8 mouse cellular contexts compared by ENCODE assay signal in the genomic region with DNA sequence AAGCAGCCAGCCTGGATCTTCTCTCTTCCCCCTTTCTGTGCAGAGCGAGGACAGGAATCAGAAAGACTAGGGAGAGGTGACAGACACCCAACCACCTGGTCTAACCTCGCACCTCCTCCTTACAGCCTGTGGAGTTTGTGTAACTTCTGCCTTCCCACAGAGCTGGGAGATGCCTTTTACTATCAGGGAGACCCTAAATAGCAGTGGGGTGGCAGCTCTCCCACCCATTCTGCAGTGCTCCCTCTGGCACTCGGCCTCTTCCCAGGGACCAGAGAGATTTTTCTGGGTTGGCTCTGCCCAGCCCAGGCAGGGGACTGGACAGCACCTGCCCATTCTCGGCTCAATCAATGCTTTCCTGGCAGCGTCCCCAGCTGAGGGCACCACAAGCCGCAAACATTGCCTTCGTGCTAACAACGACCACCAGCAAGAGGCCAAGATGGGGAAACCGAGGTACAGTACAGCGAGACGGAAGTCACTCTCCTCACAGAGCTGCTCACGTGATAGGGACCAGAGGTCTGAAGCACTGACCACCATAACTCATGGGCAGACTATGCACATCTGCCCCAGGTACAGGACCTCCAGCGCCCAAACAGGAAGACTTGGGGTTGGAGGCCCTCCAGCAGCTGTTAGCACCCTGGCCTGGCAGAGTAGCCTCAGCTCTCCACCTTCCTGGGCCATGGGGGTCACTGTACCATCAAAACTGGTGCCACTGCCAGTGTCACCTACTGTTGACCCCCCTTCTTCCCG. TPM values are rescaled to one million over a fixed set of nuclear protein-coding genes. Genes with fewer than 3 reads are reported as not detected.
DNase-seq lines count a peak whose midpoint lies in the region; ATAC-seq lines count a peak whose summit lies in the region.

No protein-coding gene starts in this region.

- WGBS in hindbrain, embryonic 11.5 days = 73% methylated on average over 14 of the region's 14 CpGs

- H3K4me1 ChIP-seq in hindbrain, embryonic 11.5 days (replicated peaks; ENCODE audit: control insufficient read depth, insufficient read depth, low read length) = peaks cover 26% of the 10 kb centered on the region

- peak overlapping the region; percentile 22; the same call in 1 of the 2 replicates for H3K4me3 ChIP-seq in hindbrain, embryonic 11.5 days (ENCODE audit: low read depth, low read length)

- no peaks in the 10 kb centered on the region for H3K27me3 ChIP-seq in hindbrain, embryonic 11.5 days (ENCODE audit: control insufficient read depth, insufficient read depth, low read length)

- peak; percentile 37 for DNase-seq in adrenal gland, postnatal 10 days
- DNase-seq in adrenal gland, postnatal 25 days = no peak
- peak; percentile 60 for DNase-seq in right cerebral cortex, adult 18-20 months
- DNase-seq in right cerebral cortex, postnatal 25 days = no peak
- DNase-seq in hindbrain, embryonic 11.5 days (ENCODE audit: low spot score) = no peak
- no peak for DNase-seq in ovary, postnatal 10 days (ENCODE audit: low spot score)
- no peak for DNase-seq in lung, postnatal 36 days

- peak; percentile 26; the same call in 1 of the 2 replicates for ATAC-seq in hindbrain, embryonic 11.5 days (ENCODE audit: low FRiP score)
- peak; percentile 5; the same call in 1 of the 2 replicates for ATAC-seq in megakaryocyte, adult 5-6 weeks (ENCODE audit: poor library complexity, severe bottlenecking)

- peak overlapping the region; percentile 75 for H3K27ac ChIP-seq in hindbrain, embryonic 11.5 days (ENCODE audit: low read depth, low read length)

- H3K9me3 ChIP-seq in hindbrain, embryonic 11.5 days (ENCODE audit: control insufficient read depth, low read length) = no peaks in the 10 kb centered on the region

- H3K9ac ChIP-seq in hindbrain, embryonic 11.5 days (ENCODE audit: low read depth, low read length) = no peak overlapping the region

- peak overlapping the region; percentile 27 for H3K4me2 ChIP-seq in hindbrain, embryonic 11.5 days (replicated peaks; ENCODE audit: low read depth, low read length)

- no peaks in the 10 kb centered on the region; the same call in 1 of the 2 replicates for H3K36me3 ChIP-seq in hindbrain, embryonic 11.5 days (ENCODE audit: control insufficient read depth, insufficient read depth, low read length)

RNA-seq across cellular contexts. Expression of a gene that starts 10.5 kb away (rescaled TPM):
- 100 to 1,000 TPM in 1 of 2 experiments, 10 to 100 TPM in 1; 84.4 to 113 TPM for total RNA-seq in adrenal gland, postnatal 10 days (2021)
- total RNA-seq in adrenal gland, postnatal 25 days (2021) = 79.9 and 117 TPM in 2 replicates
- polyA plus RNA-seq in hindbrain, embryonic 11.5 days (2014; fragmentation: Nextera tagmentation; extraction: Ambion mirVana) = 32.2 and 36.6 TPM in 2 replicates
- total RNA-seq in megakaryocyte, adult 5-6 weeks (2015) = 35.0 and 47.6 TPM in 2 replicates
- 36.2 and 36.5 TPM in 2 replicates for total RNA-seq in megakaryocyte, adult 5-6 weeks (2017)

RNA-seq across cellular contexts. Expression of a gene that starts 29.3 kb away (rescaled TPM):
- total RNA-seq in adrenal gland, postnatal 10 days (2021) = 1 to 10 TPM; 1.9 to 4.5 TPM
- 1.3 and 1.5 TPM in 2 replicates for total RNA-seq in adrenal gland, postnatal 25 days (2021)
- polyA plus RNA-seq in hindbrain, embryonic 11.5 days (2014; fragmentation: Nextera tagmentation; extraction: Ambion mirVana) = 13.2 and 14.0 TPM in 2 replicates
- total RNA-seq in megakaryocyte, adult 5-6 weeks (2015) = 8.7 and 12.8 TPM in 2 replicates
- 4.6 and 5.0 TPM in 2 replicates for total RNA-seq in megakaryocyte, adult 5-6 weeks (2017)

RNA-seq across cellular contexts. Expression of a gene that starts 30.0 kb away (rescaled TPM):
- total RNA-seq in adrenal gland, postnatal 10 days (2021) = 10 to 100 TPM; 72.3 to 74.7 TPM
- 132 and 143 TPM in 2 replicates for total RNA-seq in adrenal gland, postnatal 25 days (2021)
- 28.8 and 31.9 TPM in 2 replicates for polyA plus RNA-seq in hindbrain, embryonic 11.5 days (2014; fragmentation: Nextera tagmentation; extraction: Ambion mirVana)
- 23.4 and 23.8 TPM in 2 replicates for total RNA-seq in megakaryocyte, adult 5-6 weeks (2015)
- 14.7 and 19.1 TPM in 2 replicates for total RNA-seq in megakaryocyte, adult 5-6 weeks (2017)

RNA-seq across cellular contexts. Expression of a gene that starts 34.3 kb away (rescaled TPM):
- total RNA-seq in adrenal gland, postnatal 10 days (2021) = 10 to 100 TPM; 77.5 to 80.8 TPM
- total RNA-seq in adrenal gland, postnatal 25 days (2021) = 72.6 and 92.6 TPM in 2 replicates
- 76.0 and 80.1 TPM in 2 replicates for polyA plus RNA-seq in hindbrain, embryonic 11.5 days (2014; fragmentation: Nextera tagmentation; extraction: Ambion mirVana)
- total RNA-seq in megakaryocyte, adult 5-6 weeks (2015) = 81.3 and 83.9 TPM in 2 replicates
- total RNA-seq in megakaryocyte, adult 5-6 weeks (2017) = 43.0 and 46.5 TPM in 2 replicates

RNA-seq across cellular contexts. Expression of a gene that starts 49.1 kb away (rescaled TPM):
- total RNA-seq in adrenal gland, postnatal 10 days (2021) = 1 to 10 TPM; 1.1 to 2.6 TPM
- total RNA-seq in adrenal gland, postnatal 25 days (2021) = 0.36 TPM in 1 of 2 replicates, not detected in the other
- 0.06 and 0.08 TPM in 2 replicates for polyA plus RNA-seq in hindbrain, embryonic 11.5 days (2014; fragmentation: Nextera tagmentation; extraction: Ambion mirVana)
- total RNA-seq in megakaryocyte, adult 5-6 weeks (2015) = 0.04 TPM in 1 of 2 replicates, not detected in the other
- total RNA-seq in megakaryocyte, adult 5-6 weeks (2017) = not detected in 2 replicates

Comparison
In these comparisons a context has a peak if more than half of its experiments do, and no peak if none do; other contexts are left out.
1. DNase-seq: peak in adrenal gland, postnatal 10 days (single experiment) and right cerebral cortex, adult 18-20 months (single experiment); none in adrenal gland, postnatal 25 days (single experiment), right cerebral cortex, postnatal 25 days (single experiment), hindbrain, embryonic 11.5 days (single experiment), ovary, postnatal 10 days (single experiment) and lung, postnatal 36 days (single experiment).